Mouse (Mus musculus): ENCODE measurements at regions not wholly inside any gene's neighbourhood (a gene's known extent, or its start where the extent isn't known, plus 50 kb on each side); places are given as distances from the start of the nearest gene placed in this dataset.

GRCm38 (mm10) chr12:93207596-93207995 is 1358.6 kb upstream of the Sel1l start:
- TF ChIP-seq CTCF (IDR thresholded peaks at IDR 0.05; ENCODE audit: low read depth) (no peak), EP300 (IDR thresholded peaks at IDR 0.05; ENCODE audit: low read depth) (no peak)
